Mouse (Mus musculus): ENCODE results near the gene Lpar1. TPM values are rescaled to one million over a fixed set of nuclear protein-coding genes. Genes with fewer than 3 reads are reported as not detected.

Gene Lpar1
- polyA plus RNA-seq, 1 experiment from 2014 or later = 142 TPM

DNA sequence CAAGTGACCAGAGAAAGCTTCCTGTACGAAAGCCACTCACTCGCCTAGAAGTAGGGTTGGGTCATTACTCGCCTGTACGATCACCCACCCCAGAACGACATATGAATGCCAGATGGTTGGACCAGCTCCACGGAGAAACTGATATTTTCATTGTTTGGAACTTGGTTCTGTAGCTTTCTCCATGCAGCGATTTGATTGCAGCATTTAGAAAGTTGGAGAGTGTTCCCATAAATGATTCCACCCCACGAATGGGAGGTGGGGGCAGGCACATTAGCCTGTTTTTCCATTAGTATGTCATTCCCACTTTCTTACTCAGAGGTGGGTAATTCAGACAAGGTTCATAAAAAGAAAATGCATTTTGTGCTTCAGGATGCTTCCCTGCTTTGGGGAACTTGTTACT is 14.8 kb upstream of the Lpar1 start:
- no peak overlapping the region for H3K4me2 ChIP-seq
- no peaks in the 10 kb centered on the region for H3K36me3 ChIP-seq
- H3K4me1 ChIP-seq = peaks cover 10% of the 10 kb centered on the region; the same call in 1 of the 2 replicates
- no peaks in the 10 kb centered on the region for H3K27me3 ChIP-seq
- H3K4me3 ChIP-seq = no peak overlapping the region
- no peak overlapping the region for H3K9ac ChIP-seq
- 20% methylated on average over 8 of the region's 8 CpGs for WGBS
- no peak for ATAC-seq (ENCODE audit: insufficient number of reproducible peaks, insufficient read depth, low FRiP score, low TSS enrichment, low read depth)
- no peaks in the 10 kb centered on the region for H3K9me3 ChIP-seq
- peak overlapping the region; percentile 71 for H3K27ac ChIP-seq

DNA sequence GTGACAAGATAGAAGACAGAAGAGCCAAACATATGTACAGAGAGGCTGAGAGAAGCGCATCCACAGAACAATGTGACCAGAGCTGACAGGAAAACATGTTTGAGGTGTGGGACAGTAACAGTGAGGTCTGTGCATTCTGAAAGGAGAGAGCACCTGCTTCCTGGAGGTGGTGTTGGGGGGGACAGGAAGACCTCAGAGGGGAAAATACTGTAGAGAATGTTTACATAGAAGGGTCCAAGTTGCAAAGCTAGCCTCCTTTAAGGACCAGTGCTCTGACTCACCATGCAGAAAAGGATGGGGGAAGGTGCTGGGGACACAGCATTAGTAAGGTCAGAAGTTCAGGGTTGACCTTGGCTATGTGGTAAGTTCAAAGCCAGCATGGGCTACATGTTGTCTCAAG is 9.1 kb upstream of the Lpar1 start:
- H3K36me3 ChIP-seq = no peaks in the 10 kb centered on the region
- H3K27ac ChIP-seq = no peak overlapping the region
- H3K9me3 ChIP-seq = no peaks in the 10 kb centered on the region
- WGBS = 89% methylated on average over 1 of the region's 1 CpGs
- H3K4me2 ChIP-seq = no peak overlapping the region
- no peaks in the 10 kb centered on the region for H3K27me3 ChIP-seq
- H3K4me1 ChIP-seq = no peaks in the 10 kb centered on the region
- H3K9ac ChIP-seq = no peak overlapping the region
- no peak for ATAC-seq (ENCODE audit: insufficient number of reproducible peaks, insufficient read depth, low FRiP score, low TSS enrichment, low read depth)
- H3K4me3 ChIP-seq = no peak overlapping the region

DNA sequence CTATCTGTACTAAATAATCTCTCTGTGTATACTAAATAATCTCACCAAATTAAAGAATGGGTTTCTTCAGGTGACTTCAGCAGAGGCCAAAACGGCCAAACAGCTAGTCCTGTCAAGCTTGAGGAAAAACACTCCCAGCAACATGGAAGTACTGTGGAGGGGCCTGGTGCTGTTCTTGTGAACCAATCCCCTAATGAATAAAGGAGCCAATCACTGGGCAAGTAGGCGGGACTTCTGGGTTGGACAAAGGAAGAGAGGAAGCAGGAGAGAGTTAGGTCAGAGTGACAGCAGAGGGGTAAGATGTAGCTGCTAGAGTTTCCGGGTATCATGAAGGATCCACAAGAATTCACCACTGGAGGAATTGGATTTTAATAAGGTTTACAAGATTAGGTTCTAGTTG is 3.3 kb upstream of the Lpar1 start:
- H3K4me1 ChIP-seq = peaks cover 7% of the 10 kb centered on the region
- H3K4me2 ChIP-seq = no peak overlapping the region
- no peak for ATAC-seq (ENCODE audit: insufficient number of reproducible peaks, insufficient read depth, low FRiP score, low TSS enrichment, low read depth)
- H3K9ac ChIP-seq = no peak overlapping the region
- no peaks in the 10 kb centered on the region for H3K27me3 ChIP-seq
- H3K4me3 ChIP-seq = no peak overlapping the region
- H3K27ac ChIP-seq = no peak overlapping the region
- 74% methylated on average over 3 of the region's 3 CpGs for WGBS
- no peaks in the 10 kb centered on the region for H3K36me3 ChIP-seq
- H3K9me3 ChIP-seq = no peaks in the 10 kb centered on the region

DNA sequence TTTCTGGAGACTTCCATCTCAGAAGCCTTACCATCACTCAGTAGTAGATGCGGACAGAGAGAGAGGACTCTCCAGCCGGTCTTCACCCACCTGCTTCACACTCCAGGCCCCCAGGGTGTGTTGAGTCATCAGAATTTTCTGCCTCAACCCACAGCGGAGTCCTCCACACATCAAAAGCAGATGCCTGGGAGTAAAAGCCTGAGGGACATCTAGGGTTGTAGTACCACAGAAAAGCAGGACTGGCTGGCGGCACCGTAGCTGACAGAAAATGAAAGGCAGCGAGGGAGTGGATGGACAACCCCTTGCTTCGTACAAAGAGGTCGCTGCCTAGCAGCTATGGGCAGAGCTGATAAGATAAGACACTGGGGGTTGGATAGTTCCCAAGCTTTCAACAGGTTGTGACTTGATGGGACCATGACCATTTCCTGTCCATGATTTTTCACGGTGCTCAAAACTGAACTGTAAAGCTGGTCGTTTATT is 701 bp upstream of the Lpar1 start:
- H3K9me3 ChIP-seq = no peaks in the 10 kb centered on the region
- peak overlapping the region; percentile 80 for H3K4me3 ChIP-seq
- ATAC-seq (ENCODE audit: insufficient number of reproducible peaks, insufficient read depth, low FRiP score, low TSS enrichment, low read depth) = no peak
- peaks cover 26% of the 10 kb centered on the region for H3K4me1 ChIP-seq
- peak overlapping the region; percentile 97 for H3K27ac ChIP-seq
- H3K27me3 ChIP-seq = no peaks in the 10 kb centered on the region
- 26% methylated on average over 10 of the region's 10 CpGs for WGBS
- H3K4me2 ChIP-seq = peak overlapping the region; percentile 79
- no peaks in the 10 kb centered on the region for H3K36me3 ChIP-seq
- H3K9ac ChIP-seq = peak overlapping the region; percentile 91; the same call in 1 of the 2 replicates

DNA sequence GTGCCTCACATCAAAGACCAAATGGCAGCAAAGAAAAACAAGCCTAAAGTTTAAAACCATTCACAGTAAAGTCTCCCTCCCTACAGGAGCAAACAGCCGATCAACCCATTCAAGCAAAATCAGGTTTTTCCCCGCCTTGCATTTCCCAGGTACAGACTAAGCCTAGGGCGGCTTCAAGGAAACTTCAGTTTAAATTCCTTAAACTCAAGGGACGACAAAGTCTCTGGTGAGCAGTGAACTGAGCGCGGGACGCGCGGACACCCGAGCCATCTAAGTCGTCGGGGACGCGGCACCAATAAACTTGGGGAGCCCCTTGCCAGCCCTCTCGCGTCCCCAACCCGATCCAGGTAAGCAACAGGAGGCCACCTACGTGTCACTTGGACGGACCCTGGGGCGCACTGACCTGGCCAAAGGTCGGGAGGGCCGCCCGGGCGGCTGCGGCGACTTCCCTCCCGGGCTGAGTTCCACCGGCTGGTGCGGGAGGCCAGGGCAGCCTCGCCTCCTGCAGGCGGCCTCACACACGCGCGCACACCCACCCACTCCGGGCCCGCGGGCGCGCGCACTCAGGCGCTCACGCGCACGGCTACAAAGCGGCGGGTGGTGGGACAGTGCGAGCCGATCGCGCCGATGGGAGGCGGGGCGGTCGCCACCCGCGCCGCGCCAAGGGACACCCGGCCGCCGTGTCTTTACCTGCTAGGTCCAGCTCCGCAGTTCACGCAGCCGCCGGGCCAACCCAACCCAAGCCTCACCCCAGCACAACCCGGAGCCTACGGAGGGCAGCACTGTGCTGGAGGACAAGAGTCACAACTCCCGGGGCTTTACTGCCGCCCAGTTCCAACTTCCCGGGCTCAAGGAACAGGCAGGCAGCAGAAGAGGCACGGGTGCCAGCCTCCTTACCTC is 717 bp downstream of the Lpar1 start:
- Histone ChIP-seq H3K27me3 (no peaks in the 10 kb centered on the region), H3K9ac (peak overlapping the region; percentile 91), H3K4me3 (peak overlapping the region; percentile 80), H3K4me1 (peaks cover 38% of the 10 kb centered on the region), H3K9me3 (no peaks in the 10 kb centered on the region), H3K27ac (peak overlapping the region; percentile 97), H3K36me3 (peaks cover 4% of the 10 kb centered on the region; the same call in 1 of the 2 replicates), H3K4me2 (peak overlapping the region; percentile 79)
- under 1% methylated on average over 71 of the region's 71 CpGs for WGBS
- peak; percentile 83 for ATAC-seq (ENCODE audit: insufficient number of reproducible peaks, insufficient read depth, low FRiP score, low TSS enrichment, low read depth)

DNA sequence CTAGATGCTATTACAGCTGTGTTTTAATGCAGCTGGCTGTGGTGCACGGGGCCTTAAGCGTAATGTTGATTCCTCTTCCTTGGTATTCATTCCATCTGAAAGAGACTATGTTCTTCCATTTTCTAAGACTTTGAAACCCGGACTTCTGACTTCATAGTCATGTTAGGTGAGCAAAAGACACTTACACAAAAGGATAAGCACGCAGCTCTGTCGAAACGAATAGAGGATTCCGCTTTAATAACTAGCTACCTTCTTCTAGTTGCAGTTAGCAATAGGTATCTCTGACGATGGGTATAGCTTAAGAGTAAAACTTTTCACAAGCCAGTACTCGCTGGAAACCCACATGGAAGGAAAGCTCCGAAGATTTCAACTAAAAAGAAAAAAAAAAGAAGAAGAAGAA is 1.5 kb downstream of the Lpar1 start:
- H3K4me3 ChIP-seq = peak overlapping the region; percentile 80
- WGBS = 1% methylated on average over 10 of the region's 10 CpGs

DNA sequence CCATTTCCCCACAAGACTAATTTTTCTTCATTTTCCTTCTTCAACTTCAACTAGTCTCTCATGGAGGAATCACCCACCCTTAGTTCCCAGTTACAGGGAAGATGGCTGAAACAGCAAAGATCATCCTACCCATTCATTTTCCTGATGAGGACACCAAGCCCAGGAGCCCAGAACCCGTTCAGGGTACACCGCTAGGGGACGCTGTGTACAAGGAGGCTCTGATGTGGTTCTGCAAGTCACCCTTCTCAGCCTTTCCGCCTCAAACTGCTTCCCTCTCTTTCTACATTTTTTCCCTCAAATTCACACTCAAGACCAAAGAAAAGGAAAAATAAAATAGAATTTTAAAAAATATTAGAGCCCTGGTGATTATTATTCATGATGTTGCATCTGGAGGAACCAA is 1.9 kb downstream of the Lpar1 start:
- peaks cover 4% of the 10 kb centered on the region; the same call in 1 of the 2 replicates for H3K36me3 ChIP-seq
- no peaks in the 10 kb centered on the region for H3K9me3 ChIP-seq
- ATAC-seq (ENCODE audit: insufficient number of reproducible peaks, insufficient read depth, low FRiP score, low TSS enrichment, low read depth) = no peak

More for the DNA sequence above, 1.5 kb downstream of the Lpar1 start:
- no peaks in the 10 kb centered on the region for H3K27me3 ChIP-seq
- peak overlapping the region; percentile 91 for H3K9ac ChIP-seq
- no peaks in the 10 kb centered on the region for H3K9me3 ChIP-seq
- peaks cover 4% of the 10 kb centered on the region; the same call in 1 of the 2 replicates for H3K36me3 ChIP-seq
- H3K27ac ChIP-seq = peak overlapping the region; percentile 97
- peak overlapping the region; percentile 79 for H3K4me2 ChIP-seq
- peaks cover 46% of the 10 kb centered on the region for H3K4me1 ChIP-seq
- no peak for ATAC-seq (ENCODE audit: insufficient number of reproducible peaks, insufficient read depth, low FRiP score, low TSS enrichment, low read depth)

DNA sequence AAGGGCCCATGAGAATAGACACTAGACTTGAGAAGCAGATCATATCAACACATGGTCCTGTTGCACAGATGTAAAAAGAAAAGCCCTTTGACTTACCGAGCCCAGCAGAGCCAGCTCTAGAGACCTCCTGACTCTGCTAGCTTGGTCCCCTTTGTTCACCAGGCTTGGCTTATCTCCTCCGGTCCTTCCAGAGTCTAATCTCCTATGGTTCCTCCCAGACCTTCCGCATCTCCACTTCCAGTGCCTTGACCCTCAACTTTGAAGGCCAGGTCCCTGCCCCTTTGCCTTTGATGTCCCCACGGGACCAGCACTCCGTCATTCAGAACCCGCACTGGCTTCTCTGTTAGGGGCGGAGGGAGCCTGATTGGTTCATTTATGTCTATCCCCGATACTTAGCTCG is 6.0 kb downstream of the Lpar1 start:
- H3K4me2 ChIP-seq = peak overlapping the region; percentile 22
- H3K36me3 ChIP-seq = peaks cover 28% of the 10 kb centered on the region
- H3K4me3 ChIP-seq = no peak overlapping the region
- H3K4me1 ChIP-seq = peaks cover 74% of the 10 kb centered on the region
- H3K27me3 ChIP-seq = no peaks in the 10 kb centered on the region
- H3K9ac ChIP-seq = no peak overlapping the region
- no peaks in the 10 kb centered on the region for H3K9me3 ChIP-seq
- H3K27ac ChIP-seq = peak overlapping the region; percentile 55
- ATAC-seq (ENCODE audit: insufficient number of reproducible peaks, insufficient read depth, low FRiP score, low TSS enrichment, low read depth) = no peak
- WGBS = 54% methylated on average over 9 of the region's 9 CpGs

More for the DNA sequence above, 1.9 kb downstream of the Lpar1 start:
- H3K27me3 ChIP-seq = no peaks in the 10 kb centered on the region
- H3K9ac ChIP-seq = peak overlapping the region; percentile 91
- H3K4me2 ChIP-seq = peak overlapping the region; percentile 79
- H3K27ac ChIP-seq = peak overlapping the region; percentile 97
- H3K4me3 ChIP-seq = peak overlapping the region; percentile 80
- peaks cover 50% of the 10 kb centered on the region for H3K4me1 ChIP-seq
- WGBS = 3% methylated on average over 4 of the region's 4 CpGs

DNA sequence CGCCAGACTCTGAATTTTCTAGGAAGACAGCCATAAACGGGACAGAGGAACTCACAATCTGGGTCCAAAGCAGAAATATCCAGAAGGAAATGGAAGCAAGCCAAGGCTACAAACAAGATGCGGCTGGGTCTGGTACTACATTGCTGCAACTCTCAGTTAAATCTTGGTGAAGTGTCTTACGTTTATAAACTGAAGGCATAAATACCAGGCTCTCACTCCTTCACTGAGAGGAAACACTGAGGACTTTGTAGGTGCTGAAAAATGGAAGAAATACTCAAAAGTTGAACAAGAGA is 6.5 kb downstream of the Lpar1 start:
- Histone ChIP-seq H3K4me3 (no peak overlapping the region), H3K36me3 (peaks cover 31% of the 10 kb centered on the region), H3K27me3 (no peaks in the 10 kb centered on the region), H3K9ac (no peak overlapping the region), H3K27ac (peak overlapping the region; percentile 55), H3K4me1 (peaks cover 74% of the 10 kb centered on the region), H3K4me2 (no peak overlapping the region; the same call in 1 of the 2 replicates), H3K9me3 (no peaks in the 10 kb centered on the region)
- no peak for ATAC-seq (ENCODE audit: insufficient number of reproducible peaks, insufficient read depth, low FRiP score, low TSS enrichment, low read depth)
- WGBS = 37% methylated on average over 4 of the region's 4 CpGs

DNA sequence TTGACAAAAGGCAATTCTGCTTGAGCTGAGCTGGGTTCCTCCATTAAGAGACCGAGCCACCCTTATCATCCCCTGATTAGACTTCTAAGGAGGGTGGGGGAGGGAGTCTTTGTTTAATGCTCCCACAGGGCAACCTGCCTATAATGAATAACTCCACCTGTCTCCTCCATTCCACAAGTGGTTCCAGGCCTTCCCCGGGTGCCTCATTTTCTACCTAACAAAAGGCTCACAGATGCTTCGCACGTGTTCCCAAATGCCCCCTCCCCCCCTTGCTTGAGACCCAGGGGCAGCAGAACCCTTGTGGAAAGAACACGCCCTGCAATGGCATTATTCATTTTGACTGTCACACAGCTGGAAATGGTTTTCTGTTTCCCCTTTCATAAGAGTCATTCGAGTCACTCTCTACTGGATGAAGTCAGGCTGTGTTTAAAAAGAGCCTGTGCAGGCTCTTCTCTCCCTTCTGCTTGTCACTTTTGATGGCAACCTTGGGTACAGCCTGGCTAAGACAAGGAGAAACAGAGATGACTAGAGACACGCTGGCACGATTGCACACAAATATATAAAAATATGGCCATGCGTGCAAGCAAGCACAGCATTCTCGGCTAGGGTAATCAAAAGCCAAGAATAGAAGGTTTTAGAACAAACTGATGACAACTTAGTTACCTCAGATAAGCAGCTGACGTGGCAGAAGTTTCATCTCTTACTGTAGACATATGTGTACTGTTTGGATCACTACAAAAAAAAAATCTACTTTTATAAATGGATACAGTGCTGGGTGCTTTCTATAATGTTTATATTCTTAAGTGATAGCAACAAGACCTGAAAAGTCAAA is 7.0 kb downstream of the Lpar1 start:
- H3K9ac ChIP-seq = no peak overlapping the region
- peak overlapping the region; percentile 55 for H3K27ac ChIP-seq
- no peaks in the 10 kb centered on the region for H3K9me3 ChIP-seq
- ATAC-seq (ENCODE audit: insufficient number of reproducible peaks, insufficient read depth, low FRiP score, low TSS enrichment, low read depth) = peak; percentile 37; the same call in 1 of the 2 replicates
- H3K27me3 ChIP-seq = no peaks in the 10 kb centered on the region
- H3K4me3 ChIP-seq = no peak overlapping the region
- H3K4me1 ChIP-seq = peaks cover 77% of the 10 kb centered on the region
- peak overlapping the region; percentile 3; the same call in 1 of the 2 replicates for H3K4me2 ChIP-seq
- peaks cover 35% of the 10 kb centered on the region for H3K36me3 ChIP-seq
- WGBS = 18% methylated on average over 11 of the region's 11 CpGs

DNA sequence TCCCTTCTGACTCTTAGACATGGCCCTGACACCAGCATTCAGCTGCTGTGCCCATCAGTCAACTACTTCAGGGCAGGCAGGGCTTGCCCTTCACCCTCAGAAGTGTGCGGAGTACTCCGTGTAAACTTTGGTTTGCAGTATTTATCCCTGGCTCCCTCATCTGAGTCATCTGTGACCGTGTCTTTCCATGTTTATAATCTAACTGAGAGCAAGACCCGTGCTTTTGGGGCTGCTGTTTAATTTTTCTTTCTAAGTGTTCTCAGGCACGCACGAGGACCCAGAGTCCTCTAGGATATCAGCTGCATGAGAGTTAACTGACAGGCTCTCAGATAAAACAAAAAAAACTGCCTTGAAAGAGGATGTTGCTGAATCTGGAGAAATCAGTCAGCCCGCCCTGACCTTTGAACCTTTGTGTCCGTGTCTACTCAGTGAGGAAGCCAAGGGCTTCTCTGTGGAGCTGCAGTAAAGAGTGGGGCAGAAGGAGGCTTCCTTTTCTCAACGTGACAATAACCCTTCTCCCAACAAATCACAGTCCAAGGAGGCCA is 7.7 kb downstream of the Lpar1 start:
- peak overlapping the region; percentile 3; the same call in 1 of the 2 replicates for H3K4me2 ChIP-seq
- no peak overlapping the region for H3K27ac ChIP-seq
- no peak overlapping the region for H3K9ac ChIP-seq
- 33% methylated on average over 9 of the region's 9 CpGs for WGBS
- H3K36me3 ChIP-seq = peaks cover 39% of the 10 kb centered on the region
- no peak overlapping the region for H3K4me3 ChIP-seq
- ATAC-seq (ENCODE audit: insufficient number of reproducible peaks, insufficient read depth, low FRiP score, low TSS enrichment, low read depth) = no peak
- no peaks in the 10 kb centered on the region for H3K9me3 ChIP-seq
- peaks cover 73% of the 10 kb centered on the region for H3K4me1 ChIP-seq
- no peaks in the 10 kb centered on the region for H3K27me3 ChIP-seq
